Mouse (Mus musculus) bone marrow, adult 2 months (tissue): ENCODE data around the gene Cyfip1.

Source experiments
- CTCF ChIP-seq: fragments of 200-500 bp; IDR thresholded peaks from 2 replicates; pipeline ENCODE4 v1.5.1; 2011; ENCODE audit warnings: low read length, control low read depth; ENCODE audit not compliant: control insufficient read depth, insufficient read depth
- POLR2A ChIP-seq: fragments of 200-500 bp; IDR thresholded peaks from 2 replicates; pipeline ENCODE4 v1.6.1; 2011; ENCODE audit warnings: low read depth, mild to moderate bottlenecking, control low read depth, low read length, borderline replicate concordance; ENCODE audit not compliant: control insufficient read depth

- no peak for TF ChIP-seq POLR2A
- TF ChIP-seq CTCF: no peak
Observed at GRCm38 (mm10) chr7:55927262-55927661, 85.7 kb downstream of the Cyfip1 start.
